Mouse (Mus musculus) embryonic facial prominence, embryonic 14.5 days (tissue): ENCODE data around the gene Gas2l1. TPM values are rescaled to one million over a fixed set of nuclear protein-coding genes. Genes with fewer than 3 reads are reported as not detected.
A peak's percentile ranks its signal among the peaks of the same experiment; 100 is the strongest.

Source experiments
- ATAC-seq: fragments of 200-750 bp; cut with Nextera tagmentation; 2 replicates; pipeline ENCODE4 v1.8.0; 2017; ENCODE audit warnings: low read depth, moderate number of reproducible peaks, moderate TSS enrichment
- DNase-seq: peaks from one replicate; pipeline ENCODE4 v3.0.0-alpha.2; 2015; ENCODE audit warnings: low spot score
- H3K27ac ChIP-seq: fragments of 300-500 bp; sonication (generic); replicated peaks from 2 replicates; pipeline ENCODE4 v1.5.1; 2014; ENCODE audit warnings: low read depth, mild to moderate bottlenecking, low read length, moderate library complexity
- H3K27me3 ChIP-seq: fragments of 300-500 bp; sonication (generic); replicated peaks from 2 replicates; pipeline ENCODE4 v1.6.1; 2014; ENCODE audit warnings: low read length; ENCODE audit not compliant: control insufficient read depth, insufficient read depth
- H3K36me3 ChIP-seq: fragments of 300-500 bp; sonication (generic); 2 replicates; pipeline ENCODE4 v1.6.1; 2014; ENCODE audit warnings: low read length, mixed read lengths; ENCODE audit not compliant: control insufficient read depth, insufficient read depth
- H3K4me1 ChIP-seq: fragments of 300-500 bp; sonication (generic); 2 replicates; pipeline ENCODE4 v1.6.1; 2014; ENCODE audit warnings: antibody characterized with exemption, low read length; ENCODE audit not compliant: control insufficient read depth, insufficient read depth
- H3K4me2 ChIP-seq: fragments of 300-500 bp; sonication (generic); 2 replicates; pipeline ENCODE4 v1.6.1; 2014; ENCODE audit warnings: low read depth, mild to moderate bottlenecking, low read length, moderate library complexity, mixed read lengths
- H3K4me3 ChIP-seq: fragments of 300-500 bp; sonication (generic); 2 replicates; pipeline ENCODE4 v1.5.1; 2014; ENCODE audit warnings: low read depth, mild to moderate bottlenecking, low read length
- H3K9ac ChIP-seq: fragments of 300-500 bp; sonication (generic); 2 replicates; pipeline ENCODE4 v1.6.1; 2014; ENCODE audit warnings: low read depth, mild to moderate bottlenecking, low read length, moderate library complexity, mixed read lengths
- H3K9me3 ChIP-seq: fragments of 300-500 bp; sonication (generic); 2 replicates; pipeline ENCODE4 v1.6.1; 2016; ENCODE audit warnings: low read length; ENCODE audit not compliant: control insufficient read depth
- WGBS: fragments of 180-500 bp; shearing (Covaris S2); extraction: QIAGEN DNeasy Blood & Tissue Kit; methylation state at CpG from one replicate; pipeline ENCODE4 v1.1.7; 2014; 5-methylcytosine and 5-hydroxymethylcytosine counted together
- polyA plus RNA-seq: library from polyadenylated mRNA; unstranded; fragments of >200 nt; fragmentation: Nextera tagmentation; extraction: Ambion mirVana; gene quantifications from 2 replicates; pipeline ENCODE4 v1.2.1, GENCODE M21; 2014

Gene Gas2l1
- polyA plus RNA-seq, 1 experiment from 2014 or later: 33.8 TPM

DNA sequence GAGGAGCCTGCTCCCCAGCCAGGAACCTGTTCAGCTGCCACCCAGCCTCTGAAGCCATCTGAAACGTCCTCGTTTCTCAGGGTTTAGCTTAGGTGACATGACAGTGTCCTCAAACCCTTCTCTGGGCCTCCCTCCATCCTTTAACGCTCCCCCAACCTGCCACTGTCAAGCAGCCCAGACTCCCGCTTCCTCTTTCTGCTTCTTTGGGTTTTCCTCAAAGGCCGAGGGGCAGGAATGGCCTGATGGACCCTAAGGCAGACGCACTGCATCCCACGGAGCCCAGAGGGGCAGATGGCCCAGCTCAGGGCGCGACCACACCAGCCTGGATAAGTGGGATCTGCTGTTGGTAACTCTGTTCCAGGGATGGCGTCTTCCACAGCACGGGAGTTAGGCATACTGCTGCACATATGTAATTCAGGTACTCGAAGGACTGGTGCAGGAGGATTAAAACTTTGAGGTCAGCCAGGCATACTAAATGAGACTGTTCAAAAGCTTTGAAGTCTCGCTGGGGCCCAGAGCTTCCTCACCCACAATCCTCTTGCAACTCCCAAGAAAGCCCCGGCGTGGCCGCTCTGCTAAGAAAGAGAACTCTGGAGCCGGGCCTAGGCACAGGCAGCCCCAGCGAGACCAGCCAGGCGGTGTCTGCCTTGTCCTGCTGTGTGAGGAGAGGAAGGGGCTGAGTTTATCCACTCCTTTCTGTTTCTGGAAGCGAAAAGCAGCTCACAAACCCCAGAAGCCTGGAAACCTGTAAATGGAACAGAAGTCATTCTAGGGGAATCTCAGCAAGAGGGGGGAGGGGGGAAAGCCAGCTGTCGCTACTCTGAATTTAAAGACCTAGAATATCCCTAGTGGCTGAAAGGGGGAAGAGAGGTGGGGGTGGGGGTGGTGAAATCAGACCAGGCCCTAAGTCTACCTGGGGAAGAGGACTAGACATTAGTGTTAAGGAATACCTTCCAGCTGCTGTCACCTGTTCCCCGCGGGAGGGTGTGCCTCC, 8.9 kb downstream of the Gas2l1 start:
- Histone ChIP-seq H3K4me3 (no peak overlapping the region), H3K9me3 (no peaks in the 10 kb centered on the region), H3K27ac (no peak overlapping the region), H3K4me1 (peaks cover 5% of the 10 kb centered on the region), H3K36me3 (peaks cover 9% of the 10 kb centered on the region; the same call in 1 of the 2 replicates), H3K27me3 (peaks cover 59% of the 10 kb centered on the region), H3K4me2 (no peak overlapping the region), H3K9ac (0 out of 2 replicates have a peak overlapping the region, but pooled peaks have one; percentile 25)
- WGBS: 32% methylated on average over 23 of the region's 23 CpGs
- ATAC-seq: no peak
- no peak for DNase-seq

DNA sequence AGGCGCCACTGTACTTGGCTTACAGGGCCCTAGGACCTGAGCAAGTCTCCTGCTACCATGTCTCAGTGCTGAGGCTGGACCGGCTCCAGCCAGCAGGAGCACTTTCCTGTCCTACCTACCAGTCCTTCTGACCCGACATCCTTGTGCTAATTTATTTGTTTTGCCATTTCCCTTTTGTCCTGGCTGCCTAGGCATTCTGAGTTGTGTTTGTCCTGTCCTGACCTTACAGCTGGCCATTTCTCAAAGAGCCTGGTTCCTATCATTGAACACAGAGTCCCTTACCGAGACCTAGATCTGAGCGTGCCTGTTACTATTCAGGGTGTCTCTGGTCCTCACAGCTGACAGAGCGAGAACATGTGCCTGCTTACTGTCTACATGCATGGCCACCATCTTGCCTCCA, 10.3 kb downstream of the Gas2l1 start:
- Histone ChIP-seq H3K36me3 (no peaks in the 10 kb centered on the region), H3K27me3 (peaks cover 45% of the 10 kb centered on the region), H3K4me2 (no peak overlapping the region), H3K4me3 (no peak overlapping the region), H3K9ac (no peak overlapping the region), H3K4me1 (0 out of 2 replicates have a peak, but pooled peaks cover 2% of the 10 kb centered on the region), H3K27ac (no peak overlapping the region), H3K9me3 (no peaks in the 10 kb centered on the region)
- DNase-seq (no peak), ATAC-seq (no peak)
- 67% methylated on average over 6 of the region's 6 CpGs for WGBS

DNA sequence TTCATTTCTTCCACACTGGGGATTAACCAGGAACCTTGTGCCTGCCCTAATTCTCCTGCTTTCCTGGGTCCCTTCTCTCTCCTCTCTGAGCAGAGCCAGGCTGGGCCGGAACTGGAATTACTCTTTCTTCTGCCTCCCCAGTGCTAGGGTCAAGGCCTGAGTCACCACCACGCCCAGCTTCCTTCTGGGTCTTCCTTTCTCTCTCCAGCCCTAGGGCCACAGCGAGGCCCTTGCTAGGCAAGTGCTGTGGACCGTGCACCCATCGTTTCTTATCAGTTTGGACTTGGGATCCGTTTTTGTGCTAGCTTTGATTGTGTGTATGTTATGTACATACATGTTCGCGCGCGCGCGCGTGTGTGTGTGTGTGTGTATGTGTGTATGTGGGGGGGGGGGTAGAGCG, 11.0 kb downstream of the Gas2l1 start:
- peaks cover 38% of the 10 kb centered on the region for H3K27me3 ChIP-seq
- DNase-seq: no peak
- 91% methylated on average over 14 of the region's 14 CpGs for WGBS

DNA sequence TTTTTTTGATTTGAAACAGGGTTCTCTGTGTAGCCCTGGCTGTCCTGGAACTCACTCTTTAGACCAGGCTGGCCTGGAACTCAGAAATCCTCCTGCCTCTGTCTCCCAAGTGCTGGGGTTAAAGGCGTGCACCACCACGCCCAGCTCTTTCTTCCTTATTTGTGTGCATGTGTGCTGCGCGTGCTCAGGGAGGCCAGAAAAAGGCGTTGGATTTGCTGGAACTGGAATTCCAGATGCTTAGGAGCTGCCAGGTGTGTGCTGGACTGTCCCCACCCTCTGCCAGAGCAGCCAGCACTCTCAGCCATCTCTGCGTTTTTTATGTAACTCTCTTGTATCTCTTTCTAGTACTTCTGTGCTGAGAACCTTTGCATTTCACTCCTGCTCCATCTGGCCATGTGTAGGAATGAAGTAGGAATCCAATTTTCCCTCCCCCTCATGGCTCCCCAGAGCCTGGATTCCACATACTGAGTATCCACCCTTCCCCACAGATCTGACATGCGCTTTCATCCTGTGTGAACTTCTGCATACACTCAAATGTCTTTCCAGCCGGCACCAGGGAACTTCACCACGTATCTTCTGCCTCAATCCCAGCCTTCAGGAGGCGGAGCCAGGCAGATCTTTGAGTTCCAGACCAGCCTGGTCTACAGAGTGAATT, 12.8 kb downstream of the Gas2l1 start:
- Histone ChIP-seq H3K4me3 (no peak overlapping the region), H3K4me1 (no peaks in the 10 kb centered on the region), H3K36me3 (no peaks in the 10 kb centered on the region), H3K4me2 (no peak overlapping the region), H3K27me3 (peaks cover 21% of the 10 kb centered on the region), H3K27ac (no peak overlapping the region), H3K9me3 (no peaks in the 10 kb centered on the region), H3K9ac (no peak overlapping the region)
- DNase-seq (no peak), ATAC-seq (no peak)
- WGBS: 67% methylated on average over 10 of the region's 10 CpGs

More for the DNA sequence above, 11.0 kb downstream of the Gas2l1 start:
- Histone ChIP-seq H3K36me3 (no peaks in the 10 kb centered on the region), H3K9me3 (no peaks in the 10 kb centered on the region), H3K4me3 (no peak overlapping the region), H3K4me2 (no peak overlapping the region), H3K4me1 (0 out of 2 replicates have a peak, but pooled peaks cover 2% of the 10 kb centered on the region), H3K9ac (no peak overlapping the region), H3K27ac (no peak overlapping the region)
- ATAC-seq: no peak

DNA sequence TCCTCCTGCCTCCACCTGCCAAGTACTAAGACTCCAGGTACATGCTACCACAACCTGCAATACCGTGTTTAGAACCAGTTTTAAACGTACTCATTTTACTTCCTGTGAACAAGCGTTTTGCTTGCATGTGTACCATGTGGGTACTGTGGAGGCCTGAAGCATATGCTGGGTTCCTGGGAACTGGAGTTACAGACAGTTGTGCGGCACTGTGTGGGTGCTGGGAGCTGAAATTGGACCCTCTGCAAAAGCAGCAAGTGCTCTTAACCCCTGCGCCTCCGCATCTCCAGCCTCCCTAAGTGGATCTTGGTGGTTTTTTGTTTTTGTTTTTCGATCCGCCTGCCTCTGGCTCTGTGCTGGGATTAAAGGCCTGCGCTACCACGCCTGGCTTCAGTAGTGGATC, 13.5 kb downstream of the Gas2l1 start:
- ATAC-seq: no peak
- Histone ChIP-seq H3K27ac (no peak overlapping the region), H3K9me3 (no peaks in the 10 kb centered on the region), H3K9ac (no peak overlapping the region), H3K4me2 (no peak overlapping the region), H3K36me3 (no peaks in the 10 kb centered on the region), H3K4me1 (no peaks in the 10 kb centered on the region), H3K4me3 (no peak overlapping the region), H3K27me3 (peaks cover 14% of the 10 kb centered on the region)
- 60% methylated on average over 10 of the region's 10 CpGs for WGBS
- DNase-seq: no peak

DNA sequence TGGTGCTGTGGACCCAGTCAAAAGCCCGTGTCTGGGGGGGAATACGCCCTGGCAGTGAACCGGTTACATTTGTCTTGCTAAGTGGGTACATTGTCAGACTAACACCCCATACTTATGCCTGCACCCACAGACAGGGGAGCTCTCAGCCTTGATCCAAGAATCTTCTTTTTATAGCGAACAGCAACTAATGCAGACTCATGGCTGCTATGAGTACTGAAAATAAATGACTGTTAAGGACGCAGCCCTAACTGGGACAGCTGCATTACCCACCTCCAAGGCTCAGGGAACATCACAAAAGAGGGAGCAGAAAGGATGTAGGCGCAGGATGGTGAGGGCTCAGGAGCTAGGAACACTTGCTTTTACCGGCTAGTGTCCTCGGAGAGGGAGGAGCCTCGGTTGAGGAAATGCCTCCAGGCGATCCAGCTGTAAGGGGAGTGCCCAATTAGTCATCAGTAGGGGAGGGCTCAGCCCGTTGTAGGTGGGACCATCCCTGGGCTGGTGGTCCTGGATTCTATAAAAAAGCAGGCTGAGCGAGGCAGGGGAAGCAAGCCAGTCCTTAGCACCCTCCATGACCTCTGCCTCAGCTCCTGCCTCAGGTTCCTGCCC, 18.7 kb downstream of the Gas2l1 start:
- Histone ChIP-seq H3K4me1 (no peaks in the 10 kb centered on the region), H3K27ac (no peak overlapping the region), H3K9me3 (no peaks in the 10 kb centered on the region), H3K4me2 (no peak overlapping the region), H3K27me3 (no peaks in the 10 kb centered on the region), H3K4me3 (no peak overlapping the region), H3K9ac (no peak overlapping the region), H3K36me3 (peaks cover 8% of the 10 kb centered on the region; the same call in 1 of the 2 replicates)
- DNase-seq (no peak), ATAC-seq (no peak)
- 36% methylated on average over 12 of the region's 12 CpGs for WGBS

DNA sequence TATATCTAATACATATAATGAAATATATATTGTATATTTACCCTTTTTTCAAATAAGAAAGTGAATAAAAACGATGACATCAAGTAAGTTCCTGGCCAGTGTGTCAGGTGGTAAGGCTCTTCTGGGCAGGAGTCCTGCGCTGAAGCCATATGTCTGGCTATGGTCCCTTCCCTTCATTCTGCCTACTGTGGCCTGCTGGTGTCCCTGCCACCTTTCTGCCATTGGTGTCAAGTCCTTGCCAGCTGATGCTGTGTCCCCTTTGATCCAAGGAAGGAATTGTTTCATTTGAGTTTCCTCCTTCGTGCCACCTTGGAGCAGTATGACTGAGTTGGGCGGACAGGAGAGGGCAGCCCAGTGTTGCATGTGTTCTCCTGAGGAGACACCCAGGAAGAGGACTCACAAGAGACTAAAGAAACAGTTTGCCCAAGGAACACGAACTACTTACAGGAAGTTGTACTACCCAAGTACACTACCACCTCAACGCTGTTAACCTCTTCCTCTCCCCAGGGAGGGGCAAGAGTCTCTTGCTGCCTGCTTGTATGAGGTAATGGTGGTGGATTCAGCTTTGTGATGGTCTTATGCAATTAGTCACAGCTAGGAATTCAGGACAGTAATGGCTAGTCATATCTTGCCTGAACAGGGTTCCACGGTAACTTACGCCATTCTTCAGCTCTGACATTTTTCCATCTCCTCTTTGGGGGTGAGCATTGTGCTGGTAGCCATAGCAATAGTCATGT, 22.3 kb downstream of the Gas2l1 start:
- ATAC-seq (no peak), DNase-seq (no peak)
- Histone ChIP-seq H3K4me1 (no peaks in the 10 kb centered on the region), H3K4me2 (no peak overlapping the region), H3K4me3 (no peak overlapping the region), H3K27me3 (no peaks in the 10 kb centered on the region), H3K36me3 (peaks cover 35% of the 10 kb centered on the region), H3K9me3 (no peaks in the 10 kb centered on the region), H3K27ac (no peak overlapping the region), H3K9ac (no peak overlapping the region)
- WGBS: 81% methylated on average over 8 of the region's 8 CpGs
